Mouse (Mus musculus) ovary, postnatal 36 days (tissue): ENCODE data around the gene Tbx3.

Experiments used
- DNase-seq: peaks from one replicate; pipeline ENCODE4 v3.0.0; 2022; ENCODE audit warnings: low spot score, mixed read lengths

Gene Tbx3

DNA sequence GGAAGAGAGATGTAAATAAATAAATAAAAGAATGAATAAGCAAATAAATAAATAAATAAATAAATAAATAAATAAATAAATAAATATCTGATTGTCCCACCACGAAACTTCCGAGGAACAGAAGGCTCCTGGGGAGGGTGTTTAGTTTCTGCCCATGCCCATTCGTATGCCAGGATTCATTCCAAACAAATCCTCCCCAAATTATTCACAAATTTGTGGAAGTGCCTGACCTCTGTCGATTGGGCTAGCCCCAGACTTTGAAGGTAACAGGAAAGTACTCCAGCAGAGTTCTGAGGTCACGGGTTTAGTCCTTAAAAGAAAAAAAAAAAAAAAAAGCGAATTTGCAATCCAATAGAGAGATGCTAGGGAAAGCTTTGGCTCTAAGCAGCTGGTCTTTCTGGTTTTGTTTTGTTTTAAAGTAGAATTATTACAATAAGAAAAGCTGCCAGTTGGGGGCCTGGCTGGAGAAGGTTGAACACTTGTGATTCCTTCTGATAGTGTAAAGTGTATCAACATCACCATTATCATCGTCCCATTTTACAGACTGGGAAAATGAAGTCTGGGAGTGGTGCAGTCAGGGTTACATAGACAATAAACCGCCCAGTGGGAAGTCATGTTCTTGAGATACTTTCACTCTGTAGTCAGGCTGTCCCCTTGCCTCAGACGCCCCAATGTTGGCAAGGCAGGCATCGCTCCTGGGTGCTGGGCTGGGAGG, 9.3 kb downstream of the Tbx3 start:
- DNase-seq = no peak

DNA sequence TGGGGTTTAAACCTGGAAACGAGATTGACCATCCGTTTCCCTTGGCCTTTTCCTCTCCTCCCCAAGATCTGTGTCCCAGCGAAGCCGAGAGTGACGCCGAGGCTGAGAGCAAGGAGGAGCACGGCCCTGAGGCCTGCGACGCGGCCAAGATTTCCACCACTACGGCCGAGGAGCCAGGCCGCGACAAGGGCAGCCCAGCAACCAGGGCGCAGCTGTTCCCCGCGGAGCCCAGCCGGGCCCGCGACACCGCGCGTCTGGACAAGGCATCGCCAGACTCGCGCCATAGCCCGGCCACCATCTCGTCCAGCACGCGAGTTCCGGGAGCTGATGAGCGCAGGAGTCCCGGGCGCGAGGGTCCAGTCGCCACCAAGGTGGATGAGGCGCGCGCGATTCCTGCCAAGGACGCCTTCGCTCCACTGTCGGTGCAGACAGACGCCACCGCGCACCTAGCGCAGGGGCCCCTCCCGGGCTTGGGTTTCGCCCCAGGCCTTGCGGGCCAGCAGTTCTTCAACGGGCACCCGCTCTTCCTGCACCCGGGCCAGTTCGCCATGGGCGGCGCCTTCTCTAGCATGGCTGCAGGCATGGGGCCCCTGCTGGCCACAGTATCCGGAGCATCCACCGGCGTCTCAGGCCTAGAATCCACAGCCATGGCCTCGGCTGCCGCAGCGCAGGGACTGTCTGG, 10.0 kb downstream of the Tbx3 start:
- DNase-seq = no peak

DNA sequence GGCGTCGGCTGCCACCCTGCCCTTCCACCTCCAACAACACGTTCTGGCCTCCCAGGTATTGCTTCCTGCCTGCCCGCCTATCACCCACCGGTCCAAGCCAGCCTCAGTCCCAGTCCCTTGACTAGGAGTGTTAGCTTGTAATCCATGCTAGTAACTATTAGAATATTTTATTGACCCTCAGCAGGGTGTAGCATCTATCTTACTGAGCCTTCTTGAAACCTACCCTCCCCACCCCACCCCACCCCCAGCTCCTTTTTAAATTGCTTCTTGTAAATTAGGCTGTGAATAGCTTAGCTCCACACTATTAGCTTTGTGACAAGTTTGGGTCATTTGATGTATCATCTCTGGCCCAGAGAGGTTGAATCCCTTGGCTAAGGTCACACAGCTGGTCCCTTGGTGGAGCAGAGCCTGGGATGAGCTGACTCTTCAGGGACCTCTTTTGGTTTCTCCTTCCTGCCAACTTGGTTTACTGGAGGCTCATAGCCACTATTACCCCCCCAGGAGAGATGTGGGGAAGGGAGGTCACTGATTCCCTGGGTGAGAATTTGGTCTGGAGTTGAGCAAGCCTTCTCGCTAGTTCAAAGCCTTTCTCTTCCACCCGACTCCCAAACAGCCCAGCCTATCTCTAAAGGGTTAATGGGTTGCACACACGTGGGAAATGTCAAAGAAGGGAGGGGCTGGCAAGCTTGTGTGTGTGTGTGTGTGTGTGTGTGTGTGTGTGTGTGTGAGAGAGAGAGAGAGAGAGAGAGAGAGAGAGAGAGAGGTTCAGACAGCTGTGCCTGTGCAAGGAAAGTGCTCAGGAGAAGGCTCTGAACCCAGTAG, 10.8 kb downstream of the Tbx3 start:
- no peak for DNase-seq

DNA sequence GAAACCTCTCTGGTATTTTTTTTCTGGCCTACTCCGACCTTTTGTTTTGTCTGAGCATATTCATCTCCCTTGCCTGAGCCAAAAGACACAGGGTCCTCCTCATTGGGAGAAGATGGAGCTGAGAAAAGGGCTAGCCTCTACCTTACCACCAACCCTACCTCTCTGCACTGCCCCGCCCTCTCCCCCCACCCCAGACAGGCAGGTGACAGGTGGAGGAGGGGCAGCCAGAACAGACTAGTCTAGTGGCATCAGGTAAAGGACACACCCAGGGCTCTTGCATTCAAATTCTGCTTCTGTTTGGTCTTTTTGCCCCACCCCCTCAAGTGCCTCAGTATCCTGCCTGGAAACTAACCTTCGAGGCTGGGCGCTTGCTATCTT, 11.4 kb downstream of the Tbx3 start:
- DNase-seq = no peak

DNA sequence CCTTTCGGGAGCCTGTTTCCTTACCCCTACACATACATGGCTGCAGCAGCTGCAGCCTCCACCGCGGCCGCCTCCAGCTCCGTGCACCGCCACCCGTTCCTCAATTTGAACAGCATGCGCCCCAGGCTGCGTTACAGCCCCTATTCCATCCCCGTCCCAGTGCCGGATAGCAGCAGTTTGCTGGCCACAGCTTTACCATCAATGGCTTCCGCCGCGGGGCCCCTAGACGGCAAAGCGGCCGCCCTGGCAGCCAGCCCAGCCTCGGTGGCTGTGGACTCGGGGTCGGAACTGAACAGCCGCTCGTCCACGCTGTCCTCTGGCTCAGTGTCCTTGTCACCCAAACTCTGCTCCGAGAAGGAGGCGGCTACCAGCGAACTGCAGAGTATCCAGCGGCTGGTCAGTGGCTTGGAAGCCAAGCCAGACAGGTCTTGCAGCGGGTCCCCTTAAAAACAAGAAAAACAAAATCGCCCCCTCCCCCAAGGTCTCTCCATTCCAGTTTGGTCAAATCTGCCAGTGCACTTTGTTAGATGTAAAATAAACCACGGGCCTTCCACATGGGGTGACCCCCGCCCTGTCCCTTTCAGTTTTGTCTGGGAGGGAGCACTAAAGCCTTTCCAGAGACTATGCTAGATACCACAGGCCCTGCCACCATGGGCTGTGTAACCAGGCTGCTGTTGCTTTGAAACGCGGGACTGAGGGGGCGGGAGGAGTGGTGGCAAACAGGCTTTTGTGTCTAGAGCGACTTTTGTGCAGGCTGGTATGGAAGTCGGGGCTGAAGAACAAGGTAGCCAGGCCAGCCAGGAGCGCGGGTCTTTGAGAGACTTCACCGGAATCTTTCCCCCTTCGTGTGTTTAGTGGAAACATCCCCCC, 12.4 kb downstream of the Tbx3 start:
- no peak for DNase-seq

DNA sequence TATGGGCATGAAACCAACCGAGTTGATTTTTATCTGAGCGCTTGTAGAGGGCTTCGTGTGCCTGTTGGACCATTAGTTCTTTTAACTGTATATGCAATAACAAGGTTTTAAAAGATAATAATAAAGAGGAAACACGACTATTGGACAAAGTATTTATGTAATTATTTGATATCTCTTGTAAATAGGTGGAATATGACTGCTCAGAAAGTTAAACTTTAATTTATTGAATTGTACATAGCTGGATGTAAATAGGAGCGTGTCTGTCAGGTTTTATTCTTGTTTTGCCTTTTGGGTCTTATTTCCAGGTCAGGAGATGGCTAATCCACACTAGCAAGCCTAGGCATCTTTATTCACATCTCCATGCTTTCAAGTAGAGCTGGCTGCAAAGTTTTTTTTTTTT, 13.4 kb downstream of the Tbx3 start:
- DNase-seq = no peak

DNA sequence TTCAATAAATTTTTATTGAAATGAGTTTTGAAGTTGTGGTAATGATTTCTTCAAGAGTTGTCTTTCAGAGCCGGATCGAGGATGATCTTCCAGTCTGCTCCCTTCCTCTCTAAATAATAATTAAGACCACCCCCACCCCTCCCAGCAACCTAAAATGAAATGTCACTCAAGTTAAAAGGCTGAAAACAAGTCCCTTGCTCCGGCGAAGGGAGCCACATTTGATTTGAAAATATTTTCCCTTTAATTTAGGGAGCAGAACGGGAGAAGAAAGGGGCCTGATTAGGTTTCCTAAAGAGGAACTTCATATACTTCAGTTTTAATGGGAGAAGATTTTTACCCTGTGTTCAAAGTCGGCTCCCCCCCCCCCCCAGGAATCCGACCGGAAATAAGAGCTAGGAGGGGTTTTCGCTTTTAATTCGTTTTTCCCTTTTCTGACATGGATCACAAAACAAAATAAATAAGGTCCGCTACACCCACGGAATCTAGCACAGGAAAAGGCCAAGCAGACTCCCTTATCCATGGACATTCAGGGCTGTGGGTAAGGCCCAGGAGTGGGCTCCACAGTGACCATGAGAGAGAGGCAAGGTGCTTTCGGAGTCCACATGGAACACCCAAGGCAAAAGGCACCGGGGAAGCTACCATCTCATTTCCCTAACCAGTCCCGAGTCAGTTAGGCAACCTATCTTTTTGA, 14.4 kb downstream of the Tbx3 start:
- DNase-seq = no peak

DNA sequence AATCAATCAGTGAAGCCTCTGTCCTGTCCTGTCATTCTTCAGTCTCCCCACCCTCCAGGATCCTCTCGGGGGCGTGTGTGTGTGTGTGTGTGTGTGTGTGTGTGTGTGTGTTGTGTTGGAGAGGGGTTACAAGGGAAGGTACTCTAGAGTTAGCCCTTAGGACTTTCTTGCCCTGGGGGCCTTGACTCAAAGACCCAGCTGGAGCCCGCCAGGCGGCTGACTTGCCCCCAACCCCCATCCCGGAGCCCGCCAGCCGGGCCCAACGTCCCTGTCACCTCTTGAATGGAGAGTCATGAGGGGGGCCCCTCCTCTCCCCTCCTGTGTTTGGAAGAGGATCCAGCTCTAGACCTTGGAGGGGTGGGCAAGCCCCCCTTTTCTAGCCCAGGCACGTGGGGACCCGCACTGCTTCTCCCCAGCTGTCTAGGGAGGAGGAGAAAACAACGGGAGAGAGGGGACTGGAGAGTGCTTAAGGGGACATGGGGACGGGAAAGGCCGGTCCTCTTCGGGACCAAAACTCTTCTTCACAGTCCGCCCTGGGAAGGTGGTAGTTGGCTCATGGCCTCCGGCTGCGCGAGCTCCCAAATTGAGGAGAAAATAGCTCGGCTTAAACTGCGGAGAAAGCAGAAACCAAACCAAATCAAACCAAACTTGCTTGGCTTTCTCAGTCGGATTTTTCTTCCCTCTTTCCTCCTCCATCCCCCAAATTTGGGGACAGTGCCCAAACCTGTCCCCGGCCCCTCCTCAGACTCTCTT, 15.2 kb downstream of the Tbx3 start:
- peak; percentile 25 for DNase-seq

DNA sequence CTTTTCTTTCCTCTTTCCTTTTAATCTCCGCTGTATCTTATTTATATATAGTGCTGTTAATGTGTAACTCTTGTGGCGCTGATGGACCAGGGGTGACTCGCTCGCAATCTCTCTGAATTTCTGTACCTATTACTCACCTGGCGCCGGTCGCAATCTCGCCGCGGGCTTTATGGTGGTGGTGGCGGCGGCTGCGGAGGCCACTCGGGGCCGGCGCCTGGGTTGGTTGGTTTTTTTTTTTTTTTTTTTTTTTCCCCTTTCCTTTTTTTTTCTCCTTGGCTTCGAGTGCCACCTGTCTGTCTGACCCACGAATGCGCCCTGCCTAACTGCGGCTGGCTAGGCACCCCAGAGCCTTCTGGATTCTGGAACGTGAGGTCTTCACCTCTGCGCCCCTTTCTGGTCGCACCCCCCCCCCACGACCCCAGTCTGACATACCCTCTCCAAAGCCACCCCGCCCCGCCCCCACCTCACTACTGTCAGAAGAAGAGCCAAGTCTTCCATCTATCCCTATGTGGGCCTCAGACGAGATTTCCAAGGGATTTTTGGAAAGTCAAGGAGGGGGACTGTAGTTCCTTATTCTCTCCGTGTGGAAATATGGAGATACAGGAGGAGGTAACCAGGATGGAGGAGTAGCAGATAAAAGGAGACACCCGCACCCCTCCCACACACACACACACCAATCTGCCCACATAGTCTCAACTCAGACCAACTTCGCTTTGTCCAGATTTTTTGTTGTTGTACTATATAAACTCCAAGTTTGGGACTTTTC, 15.9 kb downstream of the Tbx3 start:
- peak; percentile 25 for DNase-seq

DNA sequence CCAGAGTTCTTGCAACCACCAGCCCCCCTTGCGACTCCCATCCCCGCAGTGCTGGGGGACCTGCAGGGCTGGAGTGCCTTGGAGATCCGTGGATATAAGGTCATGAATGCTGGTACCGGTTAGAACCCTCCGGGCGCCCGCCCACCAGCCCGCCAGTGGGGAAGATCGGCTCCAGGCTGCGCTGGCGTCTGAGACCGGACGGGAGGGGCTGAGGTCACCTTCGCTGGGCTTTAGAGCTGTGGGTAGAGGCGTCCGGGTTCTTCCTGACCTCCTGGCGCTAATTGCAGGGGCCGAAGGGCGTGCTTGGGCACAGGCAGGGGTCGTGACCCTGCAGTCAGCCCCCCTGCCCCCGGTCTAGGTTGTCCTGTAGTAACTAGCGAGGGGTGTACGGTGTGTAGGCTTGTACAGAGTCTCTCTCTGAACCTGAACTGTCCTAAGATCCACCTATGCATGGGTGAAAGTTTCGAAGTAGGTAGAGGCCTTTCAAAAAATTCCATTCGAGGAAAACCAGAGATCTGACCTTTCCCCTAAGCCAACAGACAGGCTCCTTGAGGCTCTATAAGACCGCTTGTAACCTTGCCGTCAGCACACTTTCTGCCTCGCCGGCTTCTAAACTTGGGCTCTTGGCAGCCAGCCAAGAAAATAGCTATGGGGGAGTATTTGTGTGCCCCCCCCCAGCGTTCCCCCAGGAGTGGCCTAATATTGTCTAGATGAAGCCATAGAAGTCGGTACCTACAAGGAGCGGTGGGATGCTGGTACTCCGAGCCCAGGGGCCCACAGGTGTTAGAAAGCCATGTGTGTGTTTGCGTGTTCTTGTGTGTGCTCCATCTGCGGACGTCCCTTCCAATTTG, 16.8 kb downstream of the Tbx3 start:
- no peak for DNase-seq

DNA sequence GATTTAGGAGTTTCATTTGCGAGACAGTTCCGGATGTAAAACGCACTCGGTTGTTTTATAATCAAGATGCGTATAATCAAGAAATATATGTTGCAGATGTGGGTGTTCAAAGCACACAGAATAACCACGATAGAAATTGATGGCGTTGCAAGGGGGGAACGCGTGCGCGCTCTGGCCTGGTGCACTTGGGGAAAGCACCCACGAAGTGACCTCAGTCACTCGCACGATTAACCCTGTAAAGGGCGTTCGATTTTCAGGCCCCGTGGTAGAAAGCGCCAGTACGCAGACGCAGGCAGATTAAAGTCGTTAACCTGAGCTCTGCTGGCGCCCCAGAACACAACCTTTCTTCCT, 17.4 kb downstream of the Tbx3 start:
- DNase-seq = no peak

DNA sequence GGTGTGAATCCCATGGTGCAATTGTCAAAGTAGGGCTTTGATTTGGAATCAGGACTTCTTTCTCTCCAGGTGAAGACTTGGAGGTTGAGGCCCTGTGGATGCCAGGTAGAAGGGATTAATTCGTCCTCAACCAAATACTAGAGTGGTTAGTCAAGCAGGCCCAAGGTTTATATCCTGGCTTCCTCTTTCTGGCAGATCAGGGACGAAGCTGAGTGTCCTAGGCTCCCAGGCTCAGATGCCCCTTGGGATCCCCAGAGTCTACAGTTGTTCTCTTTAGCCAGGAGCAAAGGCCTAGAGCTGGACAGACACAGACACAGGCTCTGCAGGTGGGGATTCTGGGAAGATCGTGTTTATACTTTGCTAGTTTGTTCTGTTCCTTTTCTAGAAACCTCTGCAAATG, 17.8 kb downstream of the Tbx3 start:
- DNase-seq = no peak

DNA sequence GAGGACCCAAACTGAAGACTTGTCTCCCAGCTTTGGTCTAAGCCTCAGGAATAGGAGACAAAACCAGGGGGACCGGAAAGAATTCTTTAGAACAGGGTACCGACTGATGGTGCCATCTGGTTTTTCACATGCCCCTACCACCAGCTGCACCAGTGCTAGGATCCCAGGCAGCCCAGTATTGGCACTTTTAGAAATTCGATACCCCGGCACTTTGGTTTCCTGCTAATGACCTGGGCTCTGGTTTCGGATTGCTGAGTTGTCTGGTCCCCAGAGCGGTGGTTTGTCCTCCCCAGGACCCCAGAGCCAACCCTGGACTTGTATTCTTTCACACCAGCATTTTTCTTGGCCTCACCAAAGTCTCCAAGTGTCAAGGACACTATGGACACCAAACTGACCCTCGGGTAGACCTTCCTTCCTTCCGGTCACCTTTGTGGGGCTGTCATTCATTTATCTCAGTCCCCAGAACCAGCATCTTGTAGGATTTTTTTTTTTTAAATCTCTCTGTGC, 18.5 kb downstream of the Tbx3 start:
- DNase-seq = no peak

DNA sequence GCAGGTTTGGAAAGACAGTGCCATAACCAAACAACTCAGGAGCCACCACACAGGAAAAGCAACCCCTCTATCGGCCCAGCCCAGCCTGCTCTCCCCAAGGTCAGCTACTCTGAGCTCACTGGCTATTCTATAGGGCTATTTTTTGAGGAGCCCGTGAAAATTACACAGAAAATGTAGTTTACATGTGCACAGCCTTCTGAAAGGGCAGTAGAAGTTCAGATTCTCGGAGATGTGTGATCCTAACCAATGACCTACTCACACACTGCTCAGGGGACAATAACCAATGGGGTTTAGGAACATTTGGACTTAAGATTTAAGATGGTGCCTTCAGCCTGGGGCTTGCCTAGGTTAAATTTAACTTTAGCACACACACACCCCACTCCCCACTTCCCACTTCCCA, 19.0 kb downstream of the Tbx3 start:
- no peak for DNase-seq

DNA sequence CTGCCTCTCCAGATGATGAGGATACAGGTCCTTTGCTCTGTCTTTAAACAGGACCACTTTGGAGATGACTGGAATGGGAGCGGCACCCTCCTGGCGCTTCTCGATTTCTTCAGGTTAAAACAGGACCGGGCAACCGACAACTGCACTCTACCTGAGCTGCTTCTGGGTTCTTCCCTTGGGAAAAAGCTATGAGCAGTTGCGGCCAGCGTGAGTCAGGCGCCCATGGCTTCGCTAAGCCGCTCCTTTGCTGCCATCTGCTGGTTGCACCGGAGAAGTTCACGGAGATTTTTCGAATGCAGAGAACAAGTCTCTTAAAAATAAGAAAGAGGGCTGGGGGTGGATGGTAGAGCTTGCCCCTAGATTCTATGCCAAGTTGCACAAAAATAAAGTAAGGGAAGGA, 20.6 kb downstream of the Tbx3 start:
- DNase-seq = peak; percentile 70

DNA sequence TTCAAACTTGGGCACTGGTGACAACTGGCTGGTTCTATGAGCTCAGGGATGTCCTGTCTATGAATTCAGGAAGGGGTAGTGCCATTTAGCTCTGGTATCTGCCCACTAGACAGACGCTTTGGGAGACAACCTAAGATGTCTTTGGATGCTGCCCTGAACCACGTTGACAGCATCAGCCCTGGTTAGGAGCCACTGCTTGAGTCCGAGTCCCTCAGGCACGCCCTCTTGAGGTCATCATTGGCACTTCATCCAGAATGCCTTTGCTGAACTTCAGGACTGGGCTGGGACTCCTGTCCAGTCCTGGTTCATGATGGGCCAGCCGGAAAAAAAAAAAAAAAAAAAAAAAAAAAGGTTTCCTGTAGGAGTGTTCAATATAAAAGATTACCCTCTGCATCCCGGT, 22.0 kb downstream of the Tbx3 start:
- DNase-seq = no peak

DNA sequence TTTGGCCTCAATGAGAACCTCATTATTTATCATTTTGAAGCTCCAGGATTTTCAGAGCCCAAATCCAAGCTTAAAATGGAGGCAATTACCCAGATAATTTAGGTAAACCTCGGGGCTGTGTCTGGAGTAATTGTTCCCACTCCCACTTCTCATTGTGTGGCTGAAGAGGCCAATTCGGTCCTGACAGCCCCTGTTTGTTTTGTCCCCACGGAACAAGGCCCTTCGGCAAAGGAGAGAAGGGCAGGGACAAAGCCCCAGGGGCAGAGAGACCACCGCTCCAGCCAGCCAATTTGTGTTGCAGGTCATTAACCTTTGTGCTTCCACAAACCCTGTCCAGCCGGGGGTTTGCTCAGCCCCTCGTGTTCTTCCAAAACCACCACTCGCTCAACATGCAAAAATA, 24.4 kb downstream of the Tbx3 start:
- DNase-seq = no peak

DNA sequence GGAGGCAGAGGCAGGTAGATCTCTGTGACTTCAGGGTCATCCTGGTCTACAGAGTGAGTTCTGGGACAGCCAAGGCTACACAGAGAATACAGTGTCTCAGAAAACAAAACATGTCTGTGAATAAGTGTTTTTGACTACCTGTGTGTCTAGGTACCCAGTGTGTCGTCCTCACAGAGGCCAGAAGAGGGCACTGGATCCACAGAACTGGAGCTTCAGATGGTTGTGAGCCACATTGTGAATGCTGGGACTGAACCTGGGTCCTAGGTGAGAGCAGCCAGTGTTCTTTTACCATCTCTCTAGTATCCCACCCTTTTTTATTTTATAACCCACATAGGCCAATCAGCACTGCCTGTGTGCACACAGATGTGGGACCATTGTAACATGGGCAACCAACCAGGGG, 32.6 kb downstream of the Tbx3 start:
- no peak for DNase-seq

DNA sequence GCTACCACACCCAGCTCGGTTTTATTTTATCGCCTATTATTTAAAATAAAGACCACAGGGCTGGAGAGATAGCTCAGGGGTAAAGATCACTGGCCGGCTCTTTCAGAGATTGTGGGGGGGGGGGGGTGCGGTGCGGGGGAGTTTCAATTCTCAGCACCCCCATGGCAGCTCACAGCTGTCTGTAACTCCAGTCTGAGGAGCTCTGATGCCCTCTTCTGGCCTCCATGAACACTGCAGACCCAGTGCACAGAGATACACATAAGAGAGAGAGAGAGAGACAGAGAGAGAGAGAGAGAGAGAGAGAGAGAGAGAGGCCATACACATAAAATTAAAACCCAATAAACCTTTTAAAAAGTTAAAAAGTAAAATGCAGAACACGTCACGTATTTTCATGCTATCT, 34.4 kb downstream of the Tbx3 start:
- no peak for DNase-seq
